Mouse (Mus musculus): ENCODE data around the gene Pdgfc.
A peak's percentile ranks its signal among the peaks of the same experiment; 100 is the strongest.

Pdgfc gene

DNA sequence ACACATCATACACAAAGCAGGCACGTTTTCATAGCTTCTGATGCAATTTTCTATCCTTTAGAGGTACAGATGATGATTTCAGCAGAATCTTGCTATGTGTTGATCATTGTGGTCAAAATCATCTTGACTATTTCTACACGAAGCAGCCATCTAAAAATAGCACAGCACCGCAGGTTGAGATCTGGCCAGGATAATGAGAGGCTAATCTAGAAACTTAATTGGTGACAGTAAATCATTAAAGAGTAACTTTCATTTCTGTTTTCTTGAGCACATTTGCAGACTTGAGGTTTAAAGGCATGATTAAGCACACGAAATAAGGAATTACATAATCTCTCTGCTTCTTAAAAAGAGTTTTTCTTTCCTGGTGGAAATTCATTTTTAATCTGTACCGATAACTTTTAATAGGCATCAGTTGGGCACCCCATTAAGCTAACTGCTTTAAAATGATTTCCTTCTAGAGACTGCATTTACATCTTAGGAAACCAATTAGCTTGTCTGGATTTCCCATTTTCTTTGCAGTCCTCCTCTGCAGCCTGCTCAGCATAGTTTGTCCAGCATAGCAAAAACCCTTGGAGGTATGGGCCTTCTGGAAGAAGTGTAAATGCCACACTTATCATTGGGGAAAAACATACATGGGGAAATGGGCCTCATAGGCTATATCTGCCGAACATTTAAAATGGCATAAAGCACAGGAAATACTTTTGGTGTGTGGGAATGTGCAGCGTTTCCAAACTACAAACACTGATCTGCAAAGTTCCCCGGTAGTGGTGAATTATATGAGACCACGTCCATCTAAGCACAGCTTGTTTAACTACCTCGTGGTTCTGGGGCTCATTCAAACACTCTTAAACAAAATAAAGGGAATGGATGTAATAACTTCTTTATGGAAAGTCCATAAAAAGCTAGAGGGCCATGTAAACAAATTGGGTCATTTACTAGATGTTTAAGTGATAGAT, 10.7 kb downstream of the Pdgfc start:
- DNase-seq (ENCODE audit: low spot score): no peak

DNA sequence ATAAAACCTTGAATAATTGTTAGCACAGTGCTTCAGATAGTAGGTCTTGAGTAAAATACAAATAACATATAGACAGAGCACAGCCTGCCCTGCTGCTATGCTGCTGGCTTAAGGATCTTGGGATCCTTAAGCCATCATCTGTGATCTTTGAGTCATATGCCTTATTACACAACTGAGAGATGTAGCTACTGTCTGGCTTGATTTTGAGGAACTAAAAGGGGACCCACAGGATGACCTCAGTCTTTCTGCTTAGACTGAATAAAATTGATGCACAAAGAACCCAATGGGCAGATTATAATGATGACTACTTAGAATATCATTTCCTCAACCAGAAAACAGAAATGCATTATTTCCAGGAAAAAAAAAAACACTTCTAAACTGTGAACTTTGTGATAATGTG, 15.3 kb downstream of the Pdgfc start:
- DNase-seq (ENCODE audit: low spot score): no peak

DNA sequence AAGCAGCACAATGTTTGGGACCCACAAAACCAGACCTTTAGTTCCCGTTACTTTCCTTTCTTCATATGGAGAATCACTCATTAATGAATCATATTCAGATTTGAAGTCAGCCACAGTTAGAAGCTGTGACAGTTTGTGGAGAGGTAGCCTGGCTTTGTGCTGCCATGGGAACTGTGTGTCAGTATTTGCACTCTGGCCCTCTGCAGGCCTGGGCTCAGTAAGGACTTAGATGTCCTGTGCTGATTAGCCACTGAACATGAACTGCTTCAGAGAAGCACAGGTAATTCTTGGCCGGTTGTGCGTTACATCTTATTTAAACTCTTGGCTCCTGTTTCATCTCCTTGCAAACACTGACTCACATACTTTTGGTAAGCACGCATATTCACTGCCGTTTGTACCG, 16.2 kb downstream of the Pdgfc start:
- no peak for DNase-seq (ENCODE audit: low spot score)

- DNase-seq (ENCODE audit: low spot score): no peak
Observed at GRCm38 (mm10) chr3:81054074-81054473, 17.9 kb downstream of the Pdgfc start.

DNA sequence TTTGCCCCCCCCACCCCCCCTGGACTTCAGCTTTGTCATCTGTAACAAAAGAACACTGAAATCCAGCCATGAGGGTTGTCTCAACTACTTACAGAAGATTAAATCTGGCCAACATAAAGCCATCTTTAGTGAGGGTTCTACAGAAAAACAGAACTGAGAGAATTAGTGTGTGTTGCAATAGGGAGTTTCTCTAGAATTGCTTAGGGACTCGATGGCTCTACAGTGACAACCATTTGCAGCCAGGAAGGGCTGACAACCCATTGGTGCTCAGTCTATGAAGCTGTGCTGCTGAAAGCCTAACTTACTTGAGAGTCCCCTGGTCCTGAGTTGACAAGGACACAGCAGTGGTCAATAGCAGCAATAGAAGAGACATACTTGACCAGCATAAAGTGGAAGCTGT, 21.5 kb downstream of the Pdgfc start:
- DNase-seq (ENCODE audit: low spot score): no peak

GRCm38 (mm10) chr3:81058527-81059031, 22.4 kb downstream of the Pdgfc start:
- DNase-seq (ENCODE audit: low spot score): no peak

DNA sequence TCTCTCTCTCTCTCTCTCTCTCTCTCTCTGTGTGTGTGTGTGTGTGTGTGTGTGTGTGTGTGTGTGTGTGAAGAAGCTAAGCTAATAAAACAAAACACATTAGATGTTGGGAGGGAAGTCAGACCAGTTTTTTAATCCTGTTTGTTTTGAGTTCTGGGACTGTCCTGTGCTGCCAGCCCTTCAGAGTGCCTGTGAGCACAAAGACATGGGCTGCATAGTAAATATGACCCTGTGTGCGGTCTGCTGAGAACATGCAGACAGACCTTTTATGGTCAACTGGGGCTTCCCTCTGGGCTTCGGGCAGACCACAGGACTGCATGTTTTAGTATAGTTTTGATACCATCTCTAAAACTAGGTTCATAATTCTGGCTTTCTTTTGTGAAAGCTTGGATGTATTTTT, 32.3 kb downstream of the Pdgfc start:
- DNase-seq (ENCODE audit: low spot score): no peak

GRCm38 (mm10) chr3:81101136-81101535, 64.9 kb downstream of the Pdgfc start:
- DNase-seq (ENCODE audit: low spot score): no peak

DNA sequence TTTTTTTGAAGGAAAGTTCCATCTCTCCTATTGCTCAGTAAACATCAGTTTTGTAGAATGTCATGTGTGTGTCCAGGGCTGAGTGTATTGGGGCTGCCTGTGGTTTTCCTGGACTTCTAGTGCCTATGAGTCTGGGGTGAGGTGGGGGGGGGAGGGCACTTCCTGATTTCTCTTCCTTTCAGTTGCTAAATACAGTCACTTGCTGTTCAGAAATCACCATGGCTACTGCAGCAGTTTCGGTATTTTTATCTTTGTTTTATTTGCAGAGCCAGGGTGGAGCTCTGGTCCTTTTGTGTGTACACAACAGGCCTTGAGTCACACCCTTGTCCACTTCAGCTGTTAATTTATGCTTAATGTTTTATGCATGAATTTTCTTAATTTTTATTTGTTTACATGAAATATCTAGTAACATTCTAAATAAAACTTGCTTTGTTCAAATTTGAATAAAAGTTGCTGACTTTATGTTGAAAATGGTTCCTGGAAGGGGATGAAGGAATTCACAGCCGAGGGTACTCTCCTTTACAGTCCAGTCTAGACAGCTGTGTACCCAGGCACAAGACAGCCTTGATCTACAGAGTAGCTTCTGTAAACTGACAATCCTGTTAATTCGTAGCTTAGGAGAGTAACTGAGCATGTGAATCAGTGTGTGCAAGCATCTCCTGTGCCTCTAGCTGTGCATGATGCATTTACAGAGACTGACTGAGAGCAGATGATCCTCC, 66.1 kb downstream of the Pdgfc start:
- peak; percentile 32 for DNase-seq (ENCODE audit: low spot score)

DNA sequence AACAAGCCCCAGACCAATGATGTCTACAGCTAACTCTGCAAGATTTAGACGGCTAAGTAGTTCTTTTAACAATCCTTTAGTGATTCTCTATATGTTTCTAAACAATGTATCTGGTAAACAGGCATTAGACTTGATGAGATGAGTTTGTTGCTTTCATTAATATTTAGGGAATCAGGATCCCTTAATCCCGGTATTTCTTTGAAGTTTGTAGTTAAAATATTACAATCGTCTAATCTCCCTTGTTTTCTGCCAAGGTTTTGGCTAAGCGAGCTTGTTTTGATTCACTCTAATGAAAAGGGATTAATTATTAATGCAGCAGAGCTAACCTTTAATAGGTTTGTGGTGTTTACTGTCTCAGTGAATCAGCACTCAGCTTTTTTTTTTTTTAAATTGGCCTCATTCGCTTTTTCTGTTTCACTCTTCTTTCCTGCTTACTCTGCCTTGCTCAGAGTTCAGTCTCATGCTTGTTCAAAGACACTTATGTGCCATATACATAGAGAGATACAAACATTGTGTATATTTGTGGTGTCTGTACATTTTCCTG, 66.7 kb downstream of the Pdgfc start:
- no peak for DNase-seq (ENCODE audit: low spot score)

GRCm38 (mm10) chr3:81107515-81107914, 71.3 kb downstream of the Pdgfc start:
- no peak for DNase-seq (ENCODE audit: low spot score)

DNA sequence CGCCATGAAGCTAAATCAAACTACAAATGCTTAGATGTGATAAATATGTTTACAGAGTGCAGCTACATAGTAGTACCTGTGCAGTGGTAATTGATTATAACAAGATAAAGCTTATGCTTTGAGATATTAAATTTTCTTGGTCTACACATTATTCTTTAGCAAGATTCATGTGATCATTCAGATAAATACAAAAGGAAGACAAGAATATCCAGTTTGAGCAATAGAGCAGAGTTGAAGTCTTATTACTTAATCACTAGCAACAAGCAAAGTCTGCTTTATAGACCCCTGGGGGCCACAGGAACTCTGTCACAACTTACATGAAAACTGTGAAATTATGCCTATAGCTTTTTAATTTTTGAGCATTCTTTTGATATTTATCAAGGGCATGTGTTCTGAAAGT, 74.8 kb downstream of the Pdgfc start:
- DNase-seq (ENCODE audit: low spot score): no peak

- no peak for DNase-seq (ENCODE audit: low spot score)
Observed at GRCm38 (mm10) chr3:81112892-81113291, 76.7 kb downstream of the Pdgfc start.

- no peak for DNase-seq (ENCODE audit: low spot score)
Observed at GRCm38 (mm10) chr3:81120664-81121063, 84.4 kb downstream of the Pdgfc start.

DNA sequence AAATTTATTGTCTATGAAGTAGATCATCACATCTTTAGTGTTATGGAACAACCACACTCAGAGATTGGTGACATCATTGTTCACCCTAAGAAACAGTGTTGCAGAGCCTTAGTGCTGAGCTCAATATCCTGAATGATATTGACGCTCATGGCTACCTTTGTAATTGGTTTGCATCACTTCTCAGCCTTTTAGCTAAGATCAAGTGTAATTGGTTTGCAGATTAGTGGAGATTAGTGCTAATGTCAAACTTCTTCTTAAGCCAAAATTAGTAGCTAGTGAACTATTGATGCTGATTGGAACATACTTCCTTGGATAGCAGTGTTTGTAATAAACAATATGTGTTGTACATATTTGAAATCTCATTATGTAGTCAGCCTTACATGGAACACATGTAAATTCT, 85.5 kb downstream of the Pdgfc start:
- no peak for DNase-seq (ENCODE audit: low spot score)

DNA sequence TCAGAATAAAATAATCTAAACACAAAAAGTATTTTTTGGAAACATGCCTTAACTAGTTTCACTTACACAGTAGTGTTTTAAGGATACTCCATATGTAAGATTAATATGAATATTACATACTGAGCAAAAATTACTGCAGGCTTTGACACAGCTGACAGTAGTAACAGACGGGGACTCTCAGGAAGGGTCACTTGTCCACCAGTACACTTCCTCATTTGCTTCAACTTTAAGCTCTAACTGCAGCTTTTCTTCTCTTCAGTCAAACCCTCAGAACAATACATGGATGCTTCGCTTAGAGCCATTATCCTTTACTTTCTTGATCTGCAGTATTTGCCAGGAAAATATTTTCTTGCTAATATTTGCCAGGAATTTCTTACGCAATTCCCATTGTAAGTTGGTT, 87.2 kb downstream of the Pdgfc start:
- no peak for DNase-seq (ENCODE audit: low spot score)

- DNase-seq (ENCODE audit: low spot score): no peak
Observed at GRCm38 (mm10) chr3:81127013-81127412, 90.8 kb downstream of the Pdgfc start.

- DNase-seq (ENCODE audit: low spot score): no peak
Observed at GRCm38 (mm10) chr3:81136985-81137384, 100.8 kb downstream of the Pdgfc start.

DNA sequence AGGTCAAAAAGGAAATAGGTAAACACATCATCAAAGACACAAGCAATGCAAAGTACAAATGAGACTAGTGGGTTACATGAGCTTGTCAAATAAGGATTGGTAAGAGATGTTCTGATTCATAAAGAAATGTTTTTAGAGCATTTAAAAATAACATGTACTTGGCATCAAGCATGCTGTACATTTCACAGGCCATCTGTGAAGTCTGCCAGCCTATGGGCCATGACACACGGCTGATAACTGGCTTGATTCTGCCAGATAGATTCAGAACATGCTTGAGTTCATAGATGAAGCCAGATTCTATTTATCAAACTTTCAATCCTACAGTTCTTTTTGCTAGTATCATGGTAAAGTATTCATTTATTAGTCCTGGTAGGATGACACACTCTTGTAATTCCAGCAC, 101.8 kb downstream of the Pdgfc start:
- DNase-seq (ENCODE audit: low spot score): peak; percentile 5

- DNase-seq (ENCODE audit: low spot score): no peak
Observed at GRCm38 (mm10) chr3:81143730-81144129, 107.5 kb downstream of the Pdgfc start.

GRCm38 (mm10) chr3:81149109-81149521, 112.9 kb downstream of the Pdgfc start:
- peak; percentile 10 for DNase-seq (ENCODE audit: low spot score)

DNA sequence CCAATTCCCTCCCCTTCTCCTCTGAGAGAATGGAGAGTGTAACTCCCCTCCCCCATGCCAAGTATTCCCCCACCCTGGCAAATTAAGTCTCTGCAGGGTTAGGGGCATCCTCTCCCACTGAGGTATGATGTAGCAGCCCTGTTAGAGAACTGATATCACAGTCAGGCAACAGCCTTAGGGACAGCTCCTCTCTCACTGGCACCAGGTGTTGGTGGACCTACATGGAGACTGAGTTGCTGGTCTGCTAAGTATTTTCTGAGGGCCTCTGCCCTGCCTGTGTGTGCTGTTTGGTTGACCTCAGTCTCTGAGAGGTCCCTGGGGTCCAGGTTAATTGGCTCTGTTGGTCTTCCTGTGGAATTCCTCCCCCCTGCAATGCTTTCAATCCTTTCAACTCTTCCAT, 114.0 kb downstream of the Pdgfc start:
- no peak for DNase-seq (ENCODE audit: low spot score)

DNA sequence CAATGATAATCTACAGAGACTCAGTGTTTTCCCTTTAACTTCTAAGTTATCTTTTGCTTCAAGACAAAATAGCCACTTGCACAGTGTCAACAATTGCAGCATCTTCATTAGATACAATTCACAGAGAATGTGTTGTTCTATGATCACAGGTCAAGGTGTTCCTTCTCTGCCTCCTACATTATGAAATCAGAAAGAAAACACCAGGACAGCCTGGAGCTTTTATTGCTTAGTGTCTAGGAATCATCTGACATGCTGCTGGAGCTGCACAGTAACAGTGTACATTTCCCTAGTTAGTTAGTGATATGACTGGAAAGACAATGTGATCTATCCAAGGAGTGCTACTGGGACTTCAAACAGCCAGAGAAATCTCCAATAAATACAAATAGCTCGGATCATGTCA, 118.2 kb downstream of the Pdgfc start:
- no peak for DNase-seq (ENCODE audit: low spot score)

Data from layer of hippocampus, adult 9-10 months (tissue).